Mouse (Mus musculus) kidney, adult 18-20 months (tissue): Measurements from ENCODE around the gene Pla2g3.

ENCODE experiments used
- DNase-seq: peaks from one replicate; pipeline ENCODE4 v3.0.0; 2021

Pla2g3 gene

DNA sequence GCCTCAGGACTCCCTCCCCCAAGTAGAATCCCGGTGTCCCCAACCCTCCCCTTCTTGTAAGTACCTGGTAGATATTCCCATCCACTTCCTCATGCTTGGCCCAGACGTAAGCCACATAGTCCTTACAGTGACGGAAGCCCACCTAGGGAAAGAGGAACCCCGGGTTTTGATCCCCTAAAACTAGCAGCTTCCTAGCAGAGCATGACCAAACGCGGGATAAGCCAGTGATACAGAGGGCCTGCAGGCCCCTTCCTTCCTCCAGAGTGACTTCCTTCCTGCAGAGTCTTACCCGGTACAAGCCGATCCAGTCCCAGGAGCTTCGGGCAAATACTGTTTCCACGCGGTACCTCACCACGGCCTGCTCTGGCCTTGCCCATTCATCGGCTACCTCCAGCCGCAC lies 7.4 kb downstream of the Pla2g3 start:
- DNase-seq = no peak

DNA sequence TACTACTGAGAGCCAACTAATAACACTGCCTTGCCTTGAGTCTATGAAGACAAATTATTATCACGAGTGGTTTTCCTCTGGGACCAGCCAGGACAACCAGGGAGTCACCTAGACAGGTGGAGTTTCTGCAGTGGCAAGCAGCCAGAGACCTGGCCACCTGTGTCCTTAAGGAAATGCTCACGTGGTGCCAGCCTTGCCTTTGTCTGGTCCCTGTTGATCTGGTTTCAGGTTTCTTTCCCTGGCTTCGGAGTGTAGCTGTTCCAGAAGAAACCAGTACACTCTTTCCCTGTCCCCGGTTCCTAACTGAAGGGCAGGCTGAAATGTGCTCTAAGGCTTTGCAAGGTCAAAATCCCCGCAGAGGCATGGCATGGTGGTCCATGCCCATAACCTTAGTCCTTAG lies 8.7 kb downstream of the Pla2g3 start:
- peak; percentile 55 for DNase-seq

DNA sequence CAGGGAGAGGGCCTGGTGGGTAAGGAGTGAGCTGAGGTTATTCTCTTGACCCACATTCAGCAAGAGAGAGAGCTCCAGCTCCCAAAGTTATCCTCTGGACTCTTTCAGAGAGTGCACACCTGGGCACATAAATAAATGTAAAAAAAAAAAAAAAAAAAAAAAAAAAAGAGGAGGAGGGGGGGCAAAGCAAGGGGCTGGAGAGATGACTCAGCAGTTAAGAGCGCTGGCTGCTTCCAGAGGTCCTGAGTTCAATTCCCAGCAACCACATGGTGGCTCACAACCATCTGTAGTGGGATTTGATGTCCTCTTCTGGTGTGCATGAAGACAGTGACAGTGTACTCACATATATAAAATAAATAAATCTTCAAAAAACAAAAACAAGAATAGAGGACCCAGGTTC lies 9.2 kb downstream of the Pla2g3 start:
- no peak for DNase-seq

DNA sequence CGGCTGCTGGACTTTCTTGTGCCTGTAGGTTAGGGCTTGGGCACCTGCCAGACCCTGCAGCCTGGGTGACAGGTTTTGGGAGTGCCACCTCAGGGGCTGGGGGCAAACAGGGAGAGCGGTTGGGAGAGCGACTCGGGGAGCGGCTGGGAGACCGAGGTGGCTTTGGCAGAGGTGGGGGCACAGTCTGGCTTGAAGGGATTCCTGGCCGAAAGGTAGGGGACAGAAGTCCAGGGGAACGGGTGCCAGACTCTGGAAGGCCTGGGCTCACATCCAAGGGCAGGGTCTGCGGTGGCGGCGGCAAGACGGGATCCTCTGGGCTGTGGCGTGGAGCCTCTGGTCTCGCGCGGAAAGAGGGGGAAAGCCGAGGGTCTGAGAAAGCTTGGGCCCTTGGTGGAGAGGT lies 14.0 kb downstream of the Pla2g3 start:
- peak; percentile 51 for DNase-seq

DNA sequence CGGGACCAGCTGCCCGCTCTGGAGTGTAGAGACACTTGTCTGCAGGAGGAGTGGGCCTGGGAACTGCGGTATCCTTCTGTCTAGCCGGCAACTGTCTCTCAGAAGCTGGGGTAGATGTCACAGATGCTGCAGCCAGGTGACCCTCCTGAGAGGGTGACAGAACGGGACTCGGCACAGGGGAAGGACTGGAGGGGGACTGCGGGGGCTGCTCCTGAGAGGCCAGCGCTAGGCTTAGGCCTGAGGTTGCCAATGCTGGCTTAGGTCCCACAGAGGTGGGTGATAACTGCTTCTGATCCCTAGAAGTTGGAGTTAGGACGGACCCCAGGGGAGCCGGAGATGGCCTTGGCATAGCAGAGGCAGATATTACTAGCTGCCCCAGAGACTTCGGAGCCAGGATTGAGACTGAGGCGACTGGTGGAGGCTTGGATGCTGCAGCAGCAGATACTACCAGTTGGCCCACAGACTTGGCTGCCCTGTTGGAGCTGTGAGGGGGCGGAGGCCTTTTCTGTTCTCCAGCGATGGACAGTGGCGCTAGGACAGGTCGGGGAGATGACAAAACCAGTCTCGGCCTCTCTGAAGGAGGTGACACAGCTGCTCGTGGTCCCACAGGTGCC lies 14.5 kb downstream of the Pla2g3 start:
- DNase-seq = no peak

DNA sequence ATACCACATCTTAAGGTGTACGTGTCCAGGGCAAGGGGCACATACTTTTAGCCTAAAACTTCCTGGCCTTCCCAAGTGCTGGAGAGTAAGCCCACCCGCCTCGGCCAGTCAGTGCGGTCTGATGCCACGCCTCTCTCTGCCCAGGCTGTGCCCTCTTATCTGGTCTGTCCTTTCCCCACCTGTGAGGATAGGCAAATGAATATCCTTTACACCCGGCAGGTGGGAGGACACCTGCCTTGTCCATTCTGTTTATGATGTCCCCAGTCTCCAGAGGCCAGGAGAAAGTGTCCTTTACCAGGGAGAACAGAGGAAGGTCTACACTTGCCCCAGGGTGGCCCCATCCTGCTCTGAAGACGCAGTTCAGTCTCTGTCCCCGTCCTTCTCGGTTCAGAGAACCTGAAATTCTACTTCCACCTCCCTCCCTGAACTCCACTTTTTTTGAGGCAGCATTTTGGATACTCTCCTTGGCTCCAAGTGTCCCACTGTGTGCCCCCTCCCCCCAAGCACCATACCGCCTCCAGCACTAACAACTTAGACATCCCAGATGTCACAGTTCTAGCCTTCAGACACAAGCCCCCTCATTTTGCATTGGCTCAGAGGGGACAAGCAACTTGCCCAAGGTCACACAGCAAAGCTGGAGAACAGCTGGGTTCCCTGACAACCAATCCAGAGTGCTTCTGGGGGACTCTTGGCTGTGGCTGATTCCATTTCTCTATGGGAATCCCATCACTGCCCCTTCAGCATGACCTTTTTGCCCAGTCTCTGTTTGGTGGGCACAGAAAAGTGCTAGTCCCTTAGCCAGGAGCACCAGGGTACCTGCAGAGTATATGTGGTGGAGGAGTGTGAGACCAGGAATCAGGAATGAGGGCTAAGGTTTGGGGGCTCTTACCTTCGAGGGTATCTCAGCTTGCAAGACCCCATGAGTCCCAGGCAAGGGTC lies 15.9 kb downstream of the Pla2g3 start:
- DNase-seq = no peak

DNA sequence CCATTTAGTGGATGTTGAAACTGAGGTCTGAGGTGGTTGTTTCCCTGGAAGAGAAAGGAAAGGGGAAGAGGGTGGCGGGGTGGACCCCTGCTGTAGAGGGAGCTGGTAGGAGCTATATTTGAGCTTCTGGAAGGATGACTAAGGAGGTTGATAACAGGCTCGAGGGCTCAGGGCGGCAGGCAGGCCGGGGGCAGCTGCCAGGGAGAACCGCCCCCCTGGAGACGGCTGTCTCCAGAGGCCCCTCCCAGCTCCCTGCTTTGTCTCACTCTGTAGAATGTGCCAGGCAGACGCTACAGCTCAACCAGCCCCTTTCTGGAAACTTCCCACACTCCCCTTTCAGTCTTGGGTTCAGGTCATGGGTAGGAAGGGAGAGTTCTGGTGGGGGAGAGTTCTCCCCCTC lies 20.1 kb downstream of the Pla2g3 start:
- DNase-seq = no peak

DNA sequence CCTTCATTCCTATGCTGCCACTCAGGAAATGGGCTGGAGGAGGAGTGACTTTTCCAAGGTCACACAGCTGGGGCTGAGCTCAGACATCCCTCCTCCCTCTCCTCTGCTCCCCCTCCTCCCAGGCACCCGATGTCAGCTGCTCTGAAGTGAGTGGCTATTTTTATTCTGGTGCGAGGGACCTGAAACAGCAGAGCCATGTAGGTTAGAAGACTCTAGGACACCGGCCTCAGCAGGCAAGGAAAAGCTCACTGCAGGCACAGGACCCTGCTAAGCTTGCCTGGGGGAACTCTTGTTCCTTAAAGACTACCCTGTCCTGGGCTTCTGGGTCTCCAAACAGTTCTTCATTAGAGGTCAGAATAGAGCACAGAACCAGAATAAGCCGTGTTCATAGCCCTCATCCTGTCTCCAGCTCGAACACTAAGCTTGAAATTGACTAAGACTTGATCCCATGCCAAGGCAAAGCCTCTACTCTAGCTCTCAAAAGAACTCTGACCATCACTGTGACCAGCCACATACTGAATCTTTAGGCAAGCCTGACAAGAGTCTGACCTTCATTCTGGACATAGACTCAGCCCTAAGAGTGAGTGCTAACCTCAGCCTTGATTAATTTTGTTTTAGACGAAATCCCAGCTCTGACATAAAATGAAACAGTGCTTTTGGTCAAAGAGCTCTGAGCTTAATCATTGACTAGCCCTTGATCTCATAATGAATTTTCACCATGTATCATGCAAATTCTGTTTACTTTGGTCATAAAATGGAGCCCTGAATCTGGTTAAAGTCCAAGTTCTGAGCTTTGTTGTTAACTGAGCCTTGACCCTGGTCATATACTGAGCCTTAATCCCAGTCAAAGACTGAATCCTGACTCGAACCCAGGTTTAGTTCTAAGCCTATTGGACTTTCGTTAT lies 21.3 kb downstream of the Pla2g3 start:
- peak; percentile 71 for DNase-seq

DNA sequence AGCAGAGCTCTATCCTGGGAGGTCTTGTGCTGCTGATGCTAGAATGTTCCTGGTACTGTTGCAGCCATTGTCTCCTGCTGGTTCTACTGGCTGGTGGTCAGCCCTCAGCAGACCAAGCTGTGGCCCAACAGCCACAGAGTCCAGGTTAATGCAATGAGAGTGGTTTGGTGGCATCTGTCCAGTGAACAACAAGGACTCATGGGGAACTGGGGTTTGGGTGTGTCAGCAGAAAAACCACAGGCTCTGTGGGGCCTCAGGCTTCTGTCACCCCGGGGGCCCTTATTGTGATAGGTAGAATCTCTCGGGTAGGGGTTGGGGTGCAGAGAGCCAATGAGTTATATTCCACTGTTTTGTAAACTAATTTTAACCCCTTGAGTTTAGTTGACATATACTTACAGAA lies 22.2 kb downstream of the Pla2g3 start:
- no peak for DNase-seq

DNA sequence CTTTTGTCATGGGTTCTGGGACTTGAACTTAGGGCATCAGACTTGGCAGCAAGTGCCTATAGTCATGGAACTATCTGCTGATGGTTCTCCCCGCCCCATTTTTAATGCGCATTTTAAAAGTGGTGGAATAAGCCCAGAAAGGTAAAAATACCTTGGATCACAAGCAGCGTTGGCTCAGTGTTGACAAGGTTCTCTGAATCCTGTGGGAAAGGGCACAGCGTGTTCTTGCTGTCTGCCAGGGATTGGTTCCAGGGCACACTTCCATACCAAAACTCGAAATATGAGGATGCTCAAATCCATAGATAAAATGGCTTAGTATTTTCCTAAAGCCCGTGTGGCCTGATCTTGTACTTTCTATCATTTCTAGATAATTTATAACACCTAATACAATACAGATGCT lies 25.2 kb downstream of the Pla2g3 start:
- DNase-seq = no peak

DNA sequence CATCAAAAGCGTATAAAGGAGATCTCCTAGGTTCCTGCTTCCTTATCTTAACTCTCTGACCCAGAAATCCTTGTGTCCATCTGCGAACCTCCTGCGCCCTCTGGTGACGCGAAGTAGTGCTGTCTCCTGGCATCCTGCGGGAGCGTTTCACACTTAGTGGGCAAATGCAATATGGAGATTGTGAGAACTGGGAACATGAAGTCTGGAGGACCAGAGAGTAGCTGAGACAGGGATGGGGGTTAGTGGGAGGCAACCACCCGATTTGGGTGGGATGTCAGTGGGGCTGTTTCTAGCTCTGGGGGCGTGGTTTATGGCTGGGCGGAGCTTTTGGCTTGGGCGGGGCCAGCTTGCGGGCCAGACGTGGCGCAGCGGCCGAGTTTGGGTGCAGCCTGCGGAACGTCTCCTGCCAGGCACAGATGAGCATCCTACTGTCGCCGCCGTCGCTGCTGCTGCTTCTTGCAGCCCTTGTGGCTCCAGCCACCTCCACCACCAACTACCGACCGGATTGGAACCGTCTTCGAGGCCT lies 26.5 kb downstream of the Pla2g3 start, which contains the start of gene Selenom:
Selenom (plus strand) TSS at position 156 of the 526 bp plus-strand sequence.
- peak; percentile 96 for DNase-seq

DNA sequence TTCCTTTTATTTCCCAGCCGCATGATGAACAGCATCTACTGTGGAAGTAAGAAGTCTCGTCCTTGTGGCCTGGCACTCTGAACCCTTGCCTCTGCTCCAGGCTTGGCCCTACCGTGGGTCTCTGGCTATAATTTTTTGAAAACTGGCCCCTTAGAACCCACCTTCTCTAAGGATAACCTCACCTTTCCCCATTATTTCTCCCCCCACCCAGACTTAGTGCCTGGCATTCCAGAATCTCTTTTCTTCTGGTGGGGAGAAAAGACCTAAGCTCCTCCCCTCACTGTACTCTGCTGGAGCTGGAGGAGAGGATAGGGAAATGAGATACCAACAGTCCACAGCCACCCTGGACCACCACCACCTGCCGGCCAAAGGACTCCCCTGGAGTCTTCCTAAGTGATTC lies 27.1 kb downstream of the Pla2g3 start:
- DNase-seq = peak; percentile 38

DNA sequence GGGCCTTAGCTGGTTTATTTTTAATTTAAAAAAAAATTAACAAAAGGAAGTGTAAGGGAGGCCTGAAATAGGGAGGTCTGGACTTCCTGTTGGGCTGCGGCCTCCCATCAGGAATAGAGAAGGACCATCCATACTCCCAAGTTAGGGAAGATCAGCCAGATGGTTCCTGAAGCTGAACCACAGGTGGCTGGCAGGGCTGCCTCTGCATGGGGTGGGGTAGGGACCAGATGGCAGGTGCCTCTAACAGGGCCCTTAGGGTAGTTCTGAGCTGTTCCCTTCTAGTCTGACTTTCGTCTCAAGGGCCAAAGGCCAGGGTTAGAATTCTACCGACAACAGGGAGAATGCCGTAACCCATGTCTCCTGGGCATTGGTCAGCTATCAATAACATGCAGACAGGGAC lies 27.6 kb downstream of the Pla2g3 start:
- no peak for DNase-seq

DNA sequence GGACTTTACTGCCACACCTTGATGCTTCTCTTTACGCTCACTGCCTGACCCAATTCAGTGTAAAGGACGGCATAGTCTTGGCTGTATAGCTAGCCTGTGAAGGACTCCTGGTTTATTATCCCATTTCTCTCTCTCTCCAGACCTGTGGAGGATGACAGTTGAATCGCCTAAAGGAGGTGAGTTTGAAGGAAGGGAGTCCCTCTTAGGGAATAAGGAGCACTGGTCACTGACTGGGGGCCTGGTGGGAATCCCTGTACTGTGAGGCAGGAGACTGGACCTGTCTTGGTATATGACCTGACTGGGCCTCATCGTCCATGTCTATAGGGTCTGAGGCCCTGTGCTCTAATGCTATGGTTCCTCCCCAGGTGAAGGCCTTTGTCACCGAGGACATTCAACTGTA lies 28.0 kb downstream of the Pla2g3 start:
- DNase-seq = no peak

DNA sequence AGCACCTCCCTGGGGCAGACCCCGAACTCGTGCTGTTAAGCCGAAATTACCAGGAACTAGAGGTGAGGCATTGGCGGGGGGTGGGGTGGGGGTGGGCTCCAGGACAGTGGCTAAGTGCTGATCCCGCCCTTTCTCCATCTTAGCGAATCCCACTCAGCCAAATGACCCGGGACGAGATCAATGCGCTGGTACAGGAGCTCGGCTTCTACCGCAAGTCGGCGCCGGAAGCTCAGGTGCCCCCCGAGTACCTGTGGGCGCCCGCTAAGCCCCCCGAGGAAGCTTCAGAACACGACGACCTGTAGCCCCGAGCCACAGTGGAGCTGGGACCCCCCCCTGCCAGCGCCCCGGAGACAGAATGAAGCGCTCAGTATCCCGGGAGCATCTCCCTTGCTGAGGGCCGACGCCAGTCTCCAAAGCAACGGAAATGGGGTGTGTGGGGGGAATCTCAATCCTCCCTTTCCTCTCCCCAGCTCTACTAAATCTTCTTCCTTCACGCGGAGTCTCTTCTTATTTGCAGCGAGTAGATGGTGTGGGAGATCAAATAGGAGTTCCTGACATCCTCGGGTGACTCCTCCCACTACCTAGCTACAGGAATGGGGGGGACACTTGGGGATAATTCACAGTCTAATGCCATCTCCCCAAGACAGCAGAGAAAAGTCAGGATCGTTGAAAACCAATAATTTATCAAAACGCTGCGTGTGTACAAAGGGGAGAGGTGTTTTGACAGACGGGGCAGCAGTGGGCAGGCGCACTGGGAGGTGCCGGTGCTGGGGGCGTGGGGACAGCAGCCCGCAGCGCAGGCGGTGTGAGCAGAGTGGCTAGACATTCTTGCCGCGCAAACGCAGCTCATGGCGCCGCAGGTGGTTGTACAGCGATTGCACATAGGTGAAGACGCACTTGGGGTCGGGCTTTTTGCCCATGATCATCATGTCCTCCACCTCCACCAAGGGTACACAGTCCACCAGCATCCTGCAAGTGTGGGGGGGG lies 29.1 kb downstream of the Pla2g3 start:
- peak; percentile 63 for DNase-seq

DNA sequence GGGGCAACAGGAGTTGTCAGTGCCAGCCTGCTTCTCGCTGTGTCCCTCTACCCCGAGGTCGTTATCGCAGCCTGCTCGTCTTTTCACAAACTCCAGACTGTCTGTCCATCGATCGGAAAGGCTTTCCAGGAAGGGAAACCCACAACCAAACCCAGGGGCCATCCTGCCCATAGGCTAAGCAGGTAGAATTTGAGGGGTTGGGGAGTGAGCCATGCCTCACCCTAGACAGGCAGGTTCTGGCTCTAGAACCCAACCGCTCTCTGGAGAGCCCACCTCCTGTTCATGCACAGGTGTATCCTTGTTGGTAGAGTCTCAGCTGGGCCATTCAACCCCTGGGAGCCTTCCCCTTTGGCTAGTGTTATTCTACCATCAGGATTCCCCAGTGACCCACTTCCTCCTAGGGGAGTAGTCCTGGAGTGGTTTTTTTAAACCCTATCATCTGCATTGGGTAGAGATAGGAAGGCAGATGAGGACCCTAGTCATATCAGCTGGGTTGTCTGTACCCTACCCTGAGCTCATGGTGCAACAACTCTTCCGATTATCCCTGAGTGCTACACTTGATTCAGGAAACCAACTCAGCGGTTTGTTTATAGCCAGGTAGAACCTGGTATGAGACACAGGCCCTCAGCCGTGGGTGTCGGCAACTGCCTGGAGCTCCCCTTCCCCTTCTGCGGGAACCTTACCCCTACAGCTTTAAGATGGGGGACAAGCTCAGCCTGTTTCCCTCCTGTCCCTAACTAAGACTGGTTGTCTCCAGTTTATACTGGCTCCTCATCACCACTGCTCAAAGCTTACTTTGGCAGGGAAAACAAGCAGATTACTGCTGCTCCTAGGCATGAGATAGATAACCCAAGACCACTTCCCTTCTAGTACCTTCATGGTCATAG lies 30.0 kb downstream of the Pla2g3 start:
- no peak for DNase-seq

DNA sequence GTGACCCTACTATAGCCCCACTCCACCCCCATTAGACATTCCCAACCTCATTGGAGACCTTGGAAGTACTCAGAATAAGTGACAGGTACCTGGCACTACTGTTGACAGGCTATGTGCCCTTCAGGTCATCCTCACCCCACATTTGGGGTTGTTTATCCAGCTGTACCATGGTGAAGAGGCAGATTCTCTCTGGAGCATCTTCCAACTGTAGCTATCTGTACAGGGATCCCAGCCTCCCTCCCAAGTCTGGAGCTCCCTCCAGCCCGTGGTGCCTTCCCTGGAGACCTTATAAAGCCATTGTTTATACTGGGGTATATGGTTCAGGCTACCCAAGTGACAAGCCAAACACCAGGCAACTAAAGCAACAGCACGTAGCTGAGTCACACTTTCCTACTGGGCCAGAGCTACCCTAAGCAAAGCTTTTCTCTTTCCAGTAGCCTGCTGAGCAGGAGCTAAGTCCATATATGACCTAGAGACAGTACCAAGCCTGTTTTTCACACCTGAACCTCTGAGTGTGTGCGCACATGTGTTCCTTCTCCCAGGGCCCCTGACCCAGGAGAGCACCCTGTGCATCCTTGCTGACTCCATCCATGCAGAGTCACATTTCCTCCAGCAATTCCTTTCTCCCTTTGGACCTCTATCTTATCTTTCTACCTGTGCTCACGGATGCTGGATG lies 31.1 kb downstream of the Pla2g3 start:
- no peak for DNase-seq

DNA sequence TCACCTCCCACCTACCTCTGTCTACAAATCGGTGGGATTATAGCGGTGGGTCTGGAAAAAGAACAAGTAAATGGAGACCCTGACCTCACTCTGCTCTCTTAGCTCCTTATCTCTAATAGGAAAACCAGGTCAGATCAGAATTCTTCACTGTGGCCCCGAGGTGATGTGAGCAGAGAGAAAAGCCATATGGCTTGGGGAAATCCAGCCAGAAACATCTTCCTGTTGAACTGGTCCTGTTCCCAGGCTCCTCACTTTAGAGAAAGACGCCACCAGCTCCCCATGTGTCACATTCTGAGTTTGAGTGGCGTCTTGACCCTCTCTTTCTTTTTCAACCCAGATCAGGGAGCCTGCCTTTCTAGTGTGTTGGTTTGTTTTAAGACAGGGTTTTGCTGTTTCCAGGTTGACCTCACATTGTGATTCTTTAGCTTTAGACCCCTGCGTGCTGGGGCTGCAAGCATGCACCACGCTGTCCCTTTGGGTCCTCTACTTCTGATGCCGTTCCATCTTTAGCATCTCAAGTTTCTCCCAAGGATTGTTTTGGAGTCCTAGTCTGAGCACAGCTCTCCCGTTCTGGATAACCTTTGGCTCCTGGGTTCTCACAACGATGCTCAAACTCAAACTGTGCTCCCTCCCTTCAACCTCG lies 31.8 kb downstream of the Pla2g3 start:
- DNase-seq = no peak

DNA sequence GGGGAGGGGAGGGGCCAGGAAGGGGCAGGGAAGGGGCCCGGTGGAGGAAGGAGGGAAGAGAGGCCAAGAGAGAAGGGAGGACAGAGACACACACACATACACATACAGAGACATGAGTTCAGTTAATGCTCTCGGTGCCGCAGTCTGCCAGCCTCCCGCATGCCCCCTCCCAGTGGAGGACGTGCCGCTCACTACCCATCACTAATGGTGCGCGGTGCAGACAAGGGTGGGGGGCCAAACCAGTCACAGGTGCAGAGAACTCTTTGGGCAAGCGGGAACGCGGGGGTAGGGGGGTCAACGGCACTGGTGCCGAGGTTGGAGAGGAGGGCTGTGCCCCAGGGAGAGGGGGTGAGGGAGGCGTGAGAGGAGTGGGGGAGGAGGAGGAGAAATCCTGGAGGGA lies 32.8 kb downstream of the Pla2g3 start:
- DNase-seq = no peak
